Mouse (Mus musculus) left cerebral cortex, adult 9 months (tissue): Measurements from ENCODE around the gene Akap1.

ENCODE experiments used
- DNase-seq, 2 experiments: peaks; one replicate each; pipeline ENCODE4 v3.0.0; 2022; ENCODE audit warnings: low spot score in 2 of 2

Akap1 gene

DNA sequence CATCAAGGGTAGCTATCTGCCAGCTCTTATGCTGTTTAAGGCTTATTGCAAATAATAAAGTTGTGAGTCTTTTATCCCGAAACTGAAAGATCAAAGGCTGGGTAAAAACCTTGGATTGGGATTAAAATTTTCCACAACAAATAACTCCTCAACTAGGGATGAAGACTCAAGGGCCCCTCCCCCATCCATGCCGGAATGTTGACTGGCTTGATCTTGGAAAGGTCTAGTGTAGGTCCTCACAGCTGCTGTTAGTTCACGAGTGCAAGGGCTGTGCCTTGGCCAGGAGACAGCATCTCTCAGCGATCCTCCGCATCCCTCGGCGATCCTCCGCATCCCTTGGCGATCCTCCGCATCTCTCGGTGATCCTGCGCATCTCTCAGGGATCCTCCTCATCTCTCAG is 13.6 kb upstream of the Akap1 start:
- DNase-seq = no peak

DNA sequence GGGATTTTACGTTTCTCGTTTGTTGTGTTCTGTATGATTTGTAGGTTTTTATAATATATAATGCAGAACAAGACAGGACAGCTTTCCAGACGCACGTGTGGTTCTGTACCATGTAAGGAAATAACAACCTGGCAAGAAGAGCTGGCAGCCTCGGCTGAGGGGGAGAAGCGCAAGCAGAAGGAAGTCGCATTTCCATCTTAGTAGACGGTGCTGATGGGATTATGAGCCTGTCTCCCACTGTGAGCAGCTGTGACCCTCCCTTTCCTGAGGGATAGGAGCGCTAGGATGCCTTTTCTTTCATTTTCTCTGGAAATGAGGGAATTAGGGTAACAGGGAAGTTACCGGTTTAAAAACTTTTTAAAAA is 9.3 kb upstream of the Akap1 start:
- DNase-seq = no peak

DNA sequence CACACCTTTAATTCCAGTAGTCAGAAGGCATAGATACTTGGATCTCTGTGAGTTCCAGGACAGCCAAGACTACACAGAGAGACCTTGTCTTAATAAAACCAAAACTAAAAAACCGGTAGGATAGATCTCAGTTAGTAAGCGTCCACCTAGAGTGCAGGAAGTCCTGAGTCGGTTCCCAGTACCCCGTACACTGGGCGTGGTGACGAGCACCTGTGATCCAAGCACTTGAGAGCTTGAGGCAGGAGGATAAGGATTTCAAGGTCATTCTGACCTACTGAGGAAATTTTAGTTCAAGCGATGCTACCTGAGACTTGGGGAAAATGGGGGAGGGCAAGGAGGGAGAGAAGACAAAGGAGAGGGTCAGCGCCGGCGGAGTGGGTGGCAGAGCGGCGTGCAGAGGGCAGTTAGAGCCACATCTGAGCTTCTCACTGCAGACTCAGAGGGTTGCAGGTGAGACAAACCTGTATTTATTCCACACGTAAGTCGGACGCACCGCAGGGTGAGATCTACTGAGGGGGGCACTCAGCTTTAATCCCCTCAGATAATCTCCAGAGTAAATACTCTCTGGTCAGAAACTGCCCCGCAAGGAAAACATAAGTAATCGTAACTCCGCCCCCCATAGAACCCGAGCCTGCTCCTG is 8.8 kb upstream of the Akap1 start:
- no peak for DNase-seq

DNA sequence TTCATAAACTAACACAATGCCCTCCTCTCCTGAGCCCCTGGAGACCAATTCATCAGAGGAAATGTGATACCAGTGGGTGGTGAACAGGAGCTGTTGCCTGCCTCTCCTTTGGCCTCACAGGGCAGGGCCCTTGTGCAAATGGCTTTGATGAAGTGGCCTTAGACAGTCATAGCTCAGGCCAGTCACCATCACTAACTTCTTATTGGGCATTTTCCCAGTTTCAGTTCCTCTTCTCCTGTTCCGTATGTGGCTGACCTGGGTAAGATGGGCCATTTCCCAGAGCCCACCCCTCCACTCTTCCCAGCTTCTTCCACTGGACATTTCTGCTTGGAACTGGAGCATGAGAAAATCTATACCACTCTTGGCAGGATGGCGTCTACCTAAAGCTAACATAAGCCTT is 5.1 kb upstream of the Akap1 start:
- no peak for DNase-seq

DNA sequence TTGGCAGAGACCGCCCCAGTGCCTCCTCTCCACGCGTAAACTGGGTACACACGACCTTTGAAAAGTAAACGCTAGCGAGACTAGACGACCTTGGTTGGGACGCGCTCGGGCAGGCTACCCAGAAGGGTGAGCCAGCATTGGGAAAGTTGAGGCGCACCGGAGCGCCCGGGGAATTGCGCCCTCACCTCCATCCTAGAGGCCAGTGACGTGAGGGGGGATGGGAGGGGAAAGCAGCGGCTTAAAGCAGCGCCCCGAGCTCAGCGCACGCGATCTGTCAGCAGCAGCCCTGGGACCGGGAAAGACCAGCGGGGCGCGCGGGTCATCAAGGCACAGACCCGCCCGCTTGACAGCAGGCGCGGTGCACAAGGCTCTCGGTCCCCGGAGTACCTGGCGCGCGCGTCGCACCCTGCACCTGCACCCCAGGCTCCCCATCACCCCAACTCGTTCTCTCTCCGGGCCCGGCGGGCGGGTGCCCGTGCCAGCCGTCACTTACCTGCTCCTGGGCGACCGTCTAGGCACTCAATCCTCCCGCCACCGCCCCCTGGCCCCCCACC is 405 bp downstream of the Akap1 start:
- peak in 1 of 2 experiments; percentile 40 for DNase-seq

DNA sequence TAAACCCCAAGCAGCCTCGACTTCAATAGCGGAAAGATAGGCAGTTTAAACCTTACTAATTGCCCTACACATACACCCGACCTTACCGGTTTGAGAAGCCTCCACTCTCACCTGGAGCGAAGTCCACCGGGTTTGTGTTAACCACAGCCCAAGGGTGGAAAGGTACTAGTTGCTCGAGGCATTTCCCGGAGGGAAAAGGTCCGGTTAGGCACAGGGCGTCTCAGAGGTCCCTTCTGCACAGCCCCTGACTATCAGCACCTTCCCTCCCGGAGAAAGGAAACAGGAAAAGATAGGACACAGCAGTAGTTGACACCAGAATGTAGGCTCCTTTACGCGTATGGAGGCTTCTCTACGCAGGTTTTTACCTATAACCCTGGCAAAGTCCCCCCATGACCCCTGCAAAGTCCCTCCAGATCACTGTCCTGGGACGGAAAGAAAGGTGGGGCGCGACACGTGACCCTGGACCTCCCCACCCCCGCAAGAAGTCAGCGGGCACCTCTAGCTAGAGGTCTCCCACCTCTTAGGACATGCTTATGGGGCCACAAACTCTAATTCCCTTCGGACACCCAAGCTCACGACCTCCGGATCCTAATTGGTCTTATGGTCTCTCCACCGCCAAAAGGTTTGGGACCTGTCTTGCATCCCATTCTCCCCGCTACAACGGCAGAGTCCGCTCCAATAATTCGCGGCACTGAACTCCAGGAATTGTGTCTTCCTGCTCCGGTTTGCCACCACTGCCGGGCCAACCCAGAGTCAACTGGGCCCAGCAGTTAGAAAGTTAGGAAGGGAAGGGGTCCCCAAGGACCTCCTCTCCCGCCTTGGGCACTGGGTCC is 1.1 kb downstream of the Akap1 start:
- no peak for DNase-seq

DNA sequence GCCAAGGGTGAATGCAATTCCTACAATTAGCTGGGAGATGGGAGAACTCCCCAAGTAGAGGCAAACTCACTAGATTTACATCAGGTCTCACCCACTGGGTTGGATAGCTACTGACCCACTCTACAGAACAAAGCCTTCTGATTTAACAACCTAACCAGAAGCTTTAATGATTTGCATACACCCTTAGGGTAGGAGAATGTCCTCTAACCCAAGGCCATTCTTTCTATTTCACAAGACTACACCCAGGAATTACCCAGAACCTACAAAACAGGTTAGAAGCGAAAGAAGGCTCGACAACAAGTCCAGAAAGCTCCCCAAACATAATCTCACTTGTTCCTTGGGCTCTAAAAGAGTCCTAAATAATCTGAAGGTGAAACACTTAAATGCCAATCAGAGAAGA is 2.0 kb downstream of the Akap1 start:
- DNase-seq = no peak

DNA sequence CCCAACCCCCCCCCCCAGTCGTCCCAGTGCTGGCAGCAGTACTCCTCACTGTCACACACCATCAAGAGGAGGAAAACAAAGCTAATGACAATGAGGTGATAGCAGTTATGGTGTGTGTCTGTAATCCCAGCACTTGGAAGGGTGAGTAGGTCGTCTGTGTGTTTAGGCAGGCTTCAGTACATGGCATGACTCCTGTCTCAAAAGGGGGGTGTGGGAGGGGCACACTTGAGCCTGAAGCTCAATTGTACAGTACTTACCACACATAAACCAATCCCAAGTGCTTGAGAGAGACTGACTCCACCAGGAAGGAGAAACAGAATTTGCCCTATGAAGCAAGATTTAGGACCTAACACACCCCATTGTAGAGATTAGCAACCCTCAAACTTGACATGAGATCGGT is 3.3 kb downstream of the Akap1 start:
- DNase-seq = no peak

DNA sequence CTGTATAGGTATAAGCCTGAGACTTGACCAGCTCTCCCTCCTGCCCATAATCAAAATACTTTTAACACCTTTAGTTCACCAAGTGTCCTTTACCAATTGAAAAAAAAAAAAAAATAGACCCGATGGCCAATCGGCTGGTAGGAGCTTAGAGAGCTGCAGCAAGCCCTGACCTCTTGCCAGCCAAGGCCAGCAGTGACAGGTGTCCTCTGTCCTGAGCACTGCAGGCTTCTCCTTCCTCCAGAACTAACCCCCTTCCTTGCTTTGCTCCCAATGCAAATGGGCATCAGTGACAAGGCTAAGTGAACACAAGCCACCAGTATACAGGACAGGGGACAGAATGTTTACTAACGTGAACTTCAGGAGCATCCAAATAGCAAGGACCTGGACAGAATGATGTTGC is 3.7 kb downstream of the Akap1 start:
- no peak for DNase-seq

DNA sequence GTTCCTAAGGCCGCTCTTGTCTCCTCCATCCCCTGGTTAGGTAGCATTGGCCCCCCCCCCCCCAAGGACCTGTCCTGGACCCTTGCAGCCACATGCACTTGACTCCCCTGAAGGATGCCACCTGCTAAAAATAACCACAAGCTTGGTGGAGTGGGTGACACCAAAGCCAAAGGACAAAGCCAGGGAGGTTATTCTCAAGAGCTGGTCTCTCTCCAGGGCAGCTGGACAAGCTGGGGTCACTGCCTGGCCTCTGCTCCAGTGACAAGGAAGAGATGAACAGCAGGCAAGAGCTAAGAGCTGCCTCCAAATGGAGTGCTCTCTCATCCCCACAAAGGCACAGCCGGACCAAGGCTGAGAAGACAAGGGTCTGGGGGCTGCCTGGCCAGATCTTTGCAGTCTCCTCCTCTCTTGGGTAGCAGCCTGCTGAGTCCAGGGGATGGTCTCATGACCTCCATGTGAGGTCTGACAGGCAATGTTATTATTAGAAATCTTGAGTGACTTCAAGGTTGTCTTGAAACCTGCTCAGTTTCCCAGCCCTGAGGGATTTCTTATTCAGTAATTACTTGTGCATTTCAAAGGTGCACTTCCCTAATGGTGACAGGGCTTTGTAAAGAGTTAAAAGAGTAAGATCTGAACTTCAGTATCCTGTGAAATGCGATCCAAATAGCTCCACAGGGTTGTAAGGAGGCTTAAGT is 6.9 kb downstream of the Akap1 start:
- DNase-seq = no peak

DNA sequence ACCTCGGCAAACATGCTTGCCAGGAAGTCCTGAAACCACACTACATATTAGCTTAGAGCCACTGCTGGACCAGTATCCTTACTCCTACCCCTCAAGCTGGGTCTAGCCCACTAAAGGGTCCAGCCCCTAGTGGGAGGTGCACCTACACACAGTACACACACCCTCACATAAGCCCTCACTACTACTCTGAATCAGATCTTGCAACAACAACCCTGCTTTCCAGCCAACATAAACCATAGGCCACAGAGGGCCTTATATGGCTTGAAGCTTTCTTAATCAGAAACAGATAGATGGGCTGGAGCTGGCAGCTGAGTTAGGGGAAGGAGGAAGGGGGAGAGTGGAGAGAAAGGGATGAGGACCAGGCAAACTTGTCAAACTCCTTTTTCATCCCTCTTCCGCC is 8.0 kb downstream of the Akap1 start:
- DNase-seq = no peak

DNA sequence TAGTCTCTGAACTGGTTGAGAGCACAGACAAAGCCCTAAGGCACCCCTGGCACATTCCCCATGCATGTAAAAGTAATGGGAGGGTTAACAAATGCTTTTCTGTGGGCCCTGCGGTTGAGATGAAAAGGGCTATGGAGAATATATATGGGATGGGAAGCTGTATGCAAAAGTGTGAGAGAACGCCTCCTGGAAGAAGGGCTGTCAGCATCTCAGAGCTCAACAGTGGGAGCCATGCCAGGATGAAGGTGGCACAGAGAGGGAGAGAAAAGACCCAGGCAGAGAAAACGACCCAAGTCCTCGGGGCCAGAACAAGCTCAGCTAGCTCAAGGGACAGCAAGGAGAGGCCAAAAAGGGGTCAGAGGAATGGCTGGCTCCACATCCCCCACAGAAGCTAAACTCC is 8.6 kb downstream of the Akap1 start:
- DNase-seq = no peak

DNA sequence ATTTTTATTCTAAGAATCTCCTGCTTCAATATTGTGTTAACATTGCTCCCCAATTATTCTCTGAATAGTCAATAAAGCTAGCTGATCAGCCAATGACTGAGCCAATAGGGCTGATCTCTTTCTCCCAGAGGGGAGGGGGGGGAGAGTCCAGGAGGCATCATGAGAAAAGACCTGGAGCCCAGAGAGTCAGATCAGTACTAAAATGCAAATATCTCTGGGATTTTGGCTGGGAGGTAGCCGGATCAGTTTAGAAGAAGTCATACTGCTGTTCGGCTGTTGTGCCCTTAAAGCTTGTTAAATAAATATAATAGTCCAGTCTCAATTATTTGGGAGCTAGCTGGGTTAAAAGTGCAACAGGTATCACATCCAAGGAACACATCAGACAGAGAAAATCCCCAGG is 10.8 kb downstream of the Akap1 start:
- no peak for DNase-seq

DNA sequence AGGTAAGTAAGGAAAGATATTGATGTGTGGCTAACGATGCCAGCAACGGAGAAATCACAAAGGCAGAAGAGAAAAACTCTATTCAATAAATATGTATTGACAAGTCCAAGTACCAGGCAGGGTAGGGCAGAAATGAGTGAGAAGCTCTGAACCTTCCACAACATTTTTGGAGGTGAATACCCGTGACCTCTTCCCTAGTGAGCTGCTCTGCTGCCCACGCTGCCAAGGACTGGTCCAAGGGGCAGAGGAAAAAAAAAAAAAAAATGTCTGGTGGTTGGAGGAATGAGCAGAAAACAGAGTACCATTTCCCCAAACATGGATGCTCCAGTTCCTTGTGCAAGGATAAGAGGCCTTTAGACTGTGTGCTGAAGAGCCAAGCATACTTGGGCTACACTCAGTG is 11.6 kb downstream of the Akap1 start:
- DNase-seq = no peak

DNA sequence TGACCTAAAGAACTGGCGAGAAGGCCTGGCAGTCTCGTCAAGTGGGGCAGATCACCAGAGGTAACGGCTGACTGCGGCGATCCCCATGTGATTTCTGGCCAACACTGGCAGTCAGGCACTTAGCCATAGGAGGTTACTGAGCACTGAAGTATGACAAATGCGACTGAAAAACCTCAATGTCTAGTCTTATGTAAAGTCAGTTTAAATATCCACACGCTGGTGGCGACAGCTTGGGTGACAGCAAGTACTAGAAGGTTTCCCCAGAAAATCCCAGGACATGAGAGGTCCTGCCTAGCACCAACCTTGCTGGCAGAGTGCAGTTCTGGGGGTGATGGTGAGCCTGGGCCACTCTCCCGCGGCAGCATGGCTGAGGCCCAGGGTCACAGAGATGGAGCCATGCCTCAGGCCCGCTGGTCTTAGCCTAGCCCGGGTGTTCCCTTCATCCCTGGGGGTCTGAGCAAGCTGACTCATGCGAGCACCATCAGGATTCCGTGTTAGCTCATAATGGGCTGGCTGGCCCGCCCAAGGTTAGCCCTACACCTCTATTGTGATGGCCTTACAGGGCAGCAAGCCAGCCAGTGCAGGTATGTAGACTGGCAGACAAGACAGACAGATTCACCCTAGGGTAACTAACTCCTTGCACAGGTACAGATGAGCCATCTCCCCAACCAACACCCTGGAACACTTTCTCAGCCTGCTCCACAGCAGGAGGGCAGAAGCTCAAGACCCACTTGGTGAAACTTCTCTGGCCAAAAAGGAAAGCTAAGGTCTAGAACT is 13.1 kb downstream of the Akap1 start:
- no peak for DNase-seq

DNA sequence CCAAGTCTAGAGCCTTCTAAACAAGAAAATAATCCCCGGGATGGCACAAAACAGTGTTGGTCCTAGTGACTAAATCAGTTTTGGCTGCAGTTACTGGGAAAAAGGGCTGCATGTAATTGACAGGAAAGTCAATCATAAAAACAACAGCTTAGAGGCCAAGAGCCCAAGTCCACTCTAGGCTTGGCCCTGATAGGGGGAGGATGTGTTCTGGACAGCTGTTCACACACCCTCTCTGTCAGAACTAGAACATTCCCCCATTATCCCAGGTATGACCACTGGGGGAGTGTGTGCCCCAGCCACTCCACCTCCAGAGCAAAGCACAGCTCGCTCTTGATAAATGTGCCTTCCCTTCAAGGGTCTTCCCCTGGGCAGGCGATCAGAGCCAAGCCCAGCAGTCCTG is 14.7 kb downstream of the Akap1 start:
- no peak for DNase-seq

DNA sequence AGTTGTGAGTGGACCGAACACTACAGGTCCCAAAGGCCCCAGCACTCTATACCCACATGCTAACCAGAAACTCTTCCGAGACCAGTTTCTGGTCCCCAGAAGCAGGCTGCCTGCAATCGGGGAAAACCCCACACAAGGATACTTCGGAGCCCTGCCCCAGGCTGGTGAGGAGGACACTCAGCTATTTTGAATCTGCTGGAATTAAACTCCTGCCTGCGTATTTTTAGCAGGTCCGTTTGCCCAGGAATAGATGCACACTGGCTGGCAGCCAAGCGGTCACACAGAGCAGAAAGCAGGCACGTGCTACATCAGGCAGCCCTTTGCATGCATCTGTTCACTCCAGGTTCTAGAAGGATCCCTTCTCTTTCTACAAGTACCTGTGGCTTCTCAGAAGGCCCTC is 15.1 kb downstream of the Akap1 start:
- DNase-seq = peak; percentile 56 to 69

DNA sequence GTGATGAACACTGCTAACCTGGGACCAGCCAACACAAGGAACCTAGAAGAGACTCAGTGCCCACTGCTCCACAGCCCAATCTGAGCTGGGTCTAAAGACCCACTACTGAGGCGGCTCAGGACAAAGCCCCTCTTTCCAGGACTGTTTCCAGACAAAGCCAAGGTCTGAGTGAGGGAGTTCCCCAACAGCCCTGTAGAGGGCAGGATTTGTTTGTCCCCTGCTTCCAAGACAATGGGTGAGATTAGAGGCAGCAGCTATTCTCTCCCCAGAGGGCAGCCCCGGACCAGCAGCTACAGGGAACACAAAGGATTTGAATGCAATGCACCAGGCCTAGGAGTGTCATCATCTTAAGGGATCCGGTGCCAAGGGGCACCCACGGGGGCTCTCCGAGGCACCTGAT is 15.8 kb downstream of the Akap1 start:
- peak in 1 of 2 experiments; percentile 51 for DNase-seq

DNA sequence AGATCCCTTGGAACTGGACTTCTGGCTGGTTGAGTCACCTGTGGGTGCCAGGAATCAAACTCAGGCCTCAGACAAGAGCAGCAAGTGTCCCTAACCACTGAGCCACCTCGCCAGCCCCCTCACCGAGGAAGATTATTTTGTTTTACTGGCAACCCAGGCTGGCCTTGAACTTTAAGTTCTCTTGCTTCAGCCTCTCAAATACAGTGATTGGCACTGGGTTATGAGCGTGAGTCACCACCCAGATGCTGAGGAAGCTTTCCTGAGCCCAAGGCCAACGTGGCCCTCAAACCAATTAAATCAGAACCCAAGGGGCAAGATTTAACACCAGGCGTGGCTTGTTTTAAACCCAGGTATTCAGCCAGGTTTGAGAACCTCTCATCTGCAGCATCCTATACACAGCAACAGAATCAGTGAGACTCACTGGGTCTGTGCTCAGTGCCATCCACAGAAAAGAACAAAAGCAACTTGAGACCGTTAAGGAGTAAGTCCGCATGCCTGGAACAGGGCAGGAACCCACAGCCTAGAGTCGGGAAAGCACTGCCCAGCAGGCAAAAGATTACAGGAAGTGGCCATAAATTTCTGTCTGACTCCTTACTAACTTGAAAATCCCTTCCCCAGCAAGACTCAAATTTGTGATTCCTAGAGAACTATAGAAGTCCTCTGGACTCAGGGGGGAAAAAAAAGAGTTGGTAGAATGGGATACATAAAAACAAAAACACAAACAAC is 16.9 kb downstream of the Akap1 start:
- DNase-seq = no peak

DNA sequence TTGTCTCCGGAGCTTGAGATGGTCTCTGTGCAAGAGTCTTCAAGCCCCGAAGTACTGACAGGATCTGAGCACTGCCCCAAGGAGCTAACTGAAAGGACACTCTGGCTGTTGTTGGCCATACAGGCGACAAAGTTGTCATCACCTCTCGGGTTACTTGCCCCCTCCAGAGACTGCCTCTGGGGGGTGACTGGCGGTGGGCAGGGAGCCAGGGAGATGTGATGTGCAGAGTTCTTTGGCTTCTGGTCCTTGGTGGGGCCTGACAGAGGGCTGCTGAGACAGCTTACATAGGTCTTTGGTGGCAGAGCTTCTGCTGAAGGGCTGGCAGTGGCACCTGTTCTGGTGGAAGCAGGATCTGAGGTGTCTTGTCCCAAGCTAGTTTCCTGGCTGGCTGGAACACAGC is 20.0 kb downstream of the Akap1 start:
- no peak for DNase-seq

DNA sequence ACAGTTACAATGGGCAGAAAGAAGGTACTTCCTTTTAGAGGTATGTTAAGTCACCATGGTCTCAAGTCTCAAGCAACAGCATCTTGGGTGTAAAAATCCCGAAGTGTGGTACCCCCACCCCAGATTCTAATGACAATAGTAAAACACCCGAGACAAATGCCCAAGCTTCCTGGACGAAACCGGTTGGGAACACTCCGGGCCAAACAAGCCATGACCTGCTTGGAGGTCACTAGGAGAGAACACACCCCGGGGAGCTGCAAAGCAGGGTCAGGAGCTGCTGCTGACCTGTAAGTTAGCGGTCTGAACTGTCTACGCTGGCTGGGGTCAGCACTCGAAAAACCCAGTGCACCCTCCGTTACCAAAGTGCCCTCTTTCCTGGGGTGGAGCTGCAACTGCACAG is 21.1 kb downstream of the Akap1 start:
- no peak for DNase-seq
